Mouse (Mus musculus): ENCODE data around the gene Topors. TPM values are rescaled to one million over a fixed set of nuclear protein-coding genes. Genes with fewer than 3 reads are reported as not detected.
"Not testable (repeated sequence)": the region's sequence is repeated elsewhere in the genome, so short reads cannot be mapped to it uniquely, and the experiment has no call there.

Topors gene
- total RNA-seq (2021): 10 to 100 TPM; 16.0 to 17.8 TPM

DNA sequence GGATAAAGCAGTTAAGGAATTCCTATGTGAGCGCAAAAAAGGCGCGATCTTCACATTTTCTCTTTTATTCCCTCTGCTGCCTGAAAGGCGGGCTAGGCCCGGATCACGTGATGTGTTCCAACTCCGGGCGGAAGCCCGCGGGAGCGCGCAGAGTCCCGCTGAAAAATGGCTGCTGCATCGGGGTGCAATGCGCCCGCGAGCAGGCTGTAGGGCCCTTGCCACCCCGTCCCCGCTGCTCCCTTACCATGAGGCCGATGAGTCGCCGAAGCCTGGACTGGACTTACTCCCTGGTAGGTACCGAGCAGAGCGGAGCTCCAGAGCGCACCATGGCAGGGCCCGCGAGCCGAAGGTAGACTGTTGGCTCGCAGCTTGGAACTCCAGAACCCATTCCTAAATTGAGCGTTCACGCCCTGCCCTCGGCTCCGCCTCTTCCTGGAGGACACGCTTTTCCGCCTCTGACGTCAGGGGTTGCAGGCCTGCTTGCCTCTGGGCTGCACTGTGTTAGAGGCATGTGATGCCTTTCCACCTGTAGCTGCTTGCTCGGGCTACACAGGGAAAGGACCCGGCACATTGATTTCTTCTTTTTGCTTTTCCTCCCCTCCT, at the start of gene Topors, which contains the start of gene Smim27:
Gene Topors (minus strand): TSS at position 421 of the 603 bp plus-strand sequence.
Gene Smim27 (plus strand): TSS at position 150 of the 603 bp plus-strand sequence.
- intact Hi-C loops (cut with DNase I): loop anchor here (5.0 kb wide), 1 partner anchor 87 kb away; no protein-coding TSS in a partner anchor

GRCm38 (mm10) chr4:40317404-40317803, 47.8 kb upstream of the Topors start:
- intact Hi-C loops (cut with DNase I): loop anchor here (10.0 kb wide), 1 partner anchor 197 kb away; no protein-coding TSS in a partner anchor
- DNase-seq (ENCODE audit: extremely low spot score in 1 of 2, low spot score in 2 of 2): no peak

More for the DNA sequence above, at the start of gene Topors, which contains the start of gene Smim27:
- peak; percentile 91 to 97 for DNase-seq (ENCODE audit: extremely low spot score in 1 of 2, low spot score in 2 of 2)

DNA sequence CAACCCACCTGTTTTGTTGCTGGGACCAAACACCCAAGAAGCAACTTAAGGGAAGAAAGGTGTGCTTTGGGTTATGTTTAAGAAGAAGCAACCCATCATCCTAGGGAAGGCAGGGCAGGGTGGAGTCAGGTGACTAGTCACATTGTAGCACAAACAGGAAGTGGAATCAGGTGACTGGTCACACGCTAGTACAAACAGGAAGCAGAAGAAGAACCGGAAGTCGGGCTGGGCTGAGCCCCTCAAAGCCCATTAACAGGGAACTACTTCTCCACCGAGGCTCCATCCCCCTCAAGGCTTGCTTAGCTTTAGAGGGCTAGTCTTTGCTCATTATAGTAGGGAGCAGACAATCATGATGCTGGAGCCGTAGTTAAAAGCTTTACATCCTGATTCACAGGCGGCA, 43.4 kb upstream of the Topors start:
- intact Hi-C loops (cut with DNase I): loop anchor here (10.0 kb wide), 1 partner anchor 202 kb away; no protein-coding TSS in a partner anchor
- DNase-seq (ENCODE audit: extremely low spot score in 1 of 2, low spot score in 2 of 2): no peak

DNA sequence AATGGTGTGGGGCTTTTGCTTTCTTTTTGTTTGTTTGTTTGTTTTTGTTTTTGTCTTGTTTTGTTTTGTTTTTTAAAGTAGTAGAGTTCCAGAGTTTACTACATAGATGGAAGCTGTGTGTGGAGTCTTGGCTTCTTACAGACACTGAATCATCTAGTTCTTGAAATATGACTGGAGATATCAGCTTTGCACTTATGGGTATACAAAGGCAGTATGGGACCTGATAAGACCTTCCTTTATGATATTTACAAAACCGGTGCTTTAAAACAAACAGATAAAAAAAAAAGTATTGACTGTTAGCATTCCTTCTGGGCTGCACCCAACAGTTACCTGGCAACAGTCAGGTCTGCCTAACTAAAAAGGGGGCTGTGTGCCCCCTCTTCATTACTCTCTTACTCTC, 42.6 kb upstream of the Topors start:
- no peak for DNase-seq (ENCODE audit: extremely low spot score in 1 of 2, low spot score in 2 of 2)

DNA sequence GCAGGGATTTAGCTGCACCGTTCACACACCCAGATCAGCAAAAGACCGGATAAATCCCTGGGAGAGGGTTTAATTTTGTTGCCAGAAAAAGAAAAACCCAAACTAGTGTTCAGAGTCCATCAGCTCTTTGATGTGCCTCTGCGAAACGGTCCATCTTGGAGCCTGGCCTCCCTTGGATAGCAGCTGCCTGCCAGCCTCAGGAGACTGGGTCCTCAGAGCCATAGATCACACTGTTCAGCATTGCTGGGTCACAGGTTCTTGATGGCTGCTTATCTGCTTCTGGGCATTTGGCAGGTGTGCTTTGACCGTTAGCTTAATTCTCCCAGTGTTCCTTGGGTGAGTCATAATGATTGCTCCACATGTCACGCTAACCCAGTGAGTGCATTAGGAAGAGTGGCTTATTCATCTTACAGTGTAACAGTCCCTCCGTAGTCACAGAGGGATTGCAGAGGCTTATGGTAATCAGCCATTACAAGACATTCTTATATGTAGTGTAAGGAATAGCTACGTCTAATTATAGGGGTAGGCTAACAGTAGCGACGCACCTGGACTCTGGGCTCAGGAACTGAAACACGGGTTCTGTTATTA, 41.2 kb upstream of the Topors start:
- intact Hi-C loops (cut with DNase I): loop anchor here (10.0 kb wide), 1 partner anchor 204 kb away; no protein-coding TSS in a partner anchor
- no peak for DNase-seq (ENCODE audit: extremely low spot score in 1 of 2, low spot score in 2 of 2)

More for the DNA sequence above, 42.6 kb upstream of the Topors start:
- intact Hi-C loops (cut with DNase I): loop anchor here (10.0 kb wide), 1 partner anchor 203 kb away; no protein-coding TSS in a partner anchor

- DNase-seq (ENCODE audit: extremely low spot score in 1 of 2, low spot score in 2 of 2): no peak
Measured at GRCm38 (mm10) chr4:40309682-40310081, 40.0 kb upstream of the Topors start.

DNA sequence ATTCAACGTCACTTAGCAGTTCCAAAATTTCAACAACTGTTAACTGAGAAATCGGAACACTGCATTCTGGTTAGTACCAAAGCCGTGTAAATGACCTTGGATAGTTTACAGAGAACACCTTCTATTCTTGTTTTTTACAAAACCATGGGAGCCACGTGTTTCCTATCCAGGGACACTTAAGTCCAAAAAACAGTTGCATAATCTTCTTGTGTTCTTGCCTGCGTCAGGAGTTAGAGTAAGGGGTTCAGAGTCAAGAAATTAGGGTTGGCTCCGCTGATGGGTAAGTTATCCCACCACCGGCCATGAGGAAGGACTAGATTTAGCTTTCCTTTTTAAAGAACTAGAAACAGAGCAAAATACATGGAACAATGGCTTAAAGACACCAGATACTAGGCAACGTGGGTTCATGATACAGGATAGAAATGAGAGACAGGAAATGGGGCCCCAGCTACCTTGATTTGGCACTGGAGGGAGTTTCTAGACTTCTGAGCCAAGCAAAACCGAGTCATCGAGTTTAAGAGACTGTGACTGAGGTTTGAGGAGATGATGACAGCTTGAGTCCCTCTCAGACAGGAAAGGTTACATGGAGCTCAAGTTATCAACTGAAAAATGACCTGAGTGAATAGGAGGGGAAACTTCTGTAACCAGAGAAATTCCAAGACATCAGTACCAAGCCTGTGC, 32.9 kb upstream of the Topors start:
- intact Hi-C loops (cut with DNase I): no loop called here

More at GRCm38 (mm10) chr4:40309682-40310081, 40.0 kb upstream of the Topors start:
- intact Hi-C loops (cut with DNase I): loop anchor here (10.0 kb wide), 1 partner anchor 205 kb away; no protein-coding TSS in a partner anchor

DNA sequence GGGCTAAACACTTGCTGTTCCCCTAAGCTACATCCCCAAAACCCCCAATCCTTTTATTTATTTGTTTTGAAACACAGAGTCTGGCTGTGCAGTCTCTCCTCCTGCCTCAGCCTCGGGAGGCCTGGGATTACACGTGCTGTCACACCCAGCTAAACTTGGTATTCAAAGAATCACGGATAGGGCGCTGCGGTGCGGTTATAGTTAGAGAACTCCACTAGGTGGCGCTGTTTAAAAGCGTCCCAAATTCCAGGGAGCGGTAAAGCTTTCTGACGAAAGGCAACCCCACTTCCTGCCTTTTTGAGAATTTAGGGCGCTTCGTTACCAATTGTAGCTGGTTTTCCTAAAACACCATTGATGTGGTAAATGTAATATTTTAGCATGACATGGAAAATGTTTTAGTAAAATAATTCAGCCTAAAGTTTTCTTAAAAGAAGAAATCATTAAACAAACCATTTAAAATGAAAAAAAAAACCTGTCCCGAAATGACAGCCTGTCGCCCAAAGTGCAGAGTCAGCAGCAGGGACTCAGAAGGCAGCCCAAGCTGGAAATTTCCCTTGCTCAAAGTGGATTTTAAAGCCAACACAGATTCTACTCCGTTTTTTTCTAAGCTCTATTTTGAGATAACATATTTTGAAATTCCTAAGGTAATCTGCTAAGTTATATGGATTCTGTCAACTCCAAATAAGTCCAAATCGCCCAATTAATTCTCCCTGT, 31.6 kb upstream of the Topors start:
- DNase-seq (ENCODE audit: extremely low spot score in 1 of 2, low spot score in 2 of 2): peak; percentile 71 to 80
- intact Hi-C loops (cut with DNase I): loop anchor here (2.0 kb wide), 1 partner anchor 380 kb away; no protein-coding TSS in a partner anchor

More for the DNA sequence above, 32.9 kb upstream of the Topors start:
- DNase-seq (ENCODE audit: extremely low spot score in 1 of 2, low spot score in 2 of 2): no peak

DNA sequence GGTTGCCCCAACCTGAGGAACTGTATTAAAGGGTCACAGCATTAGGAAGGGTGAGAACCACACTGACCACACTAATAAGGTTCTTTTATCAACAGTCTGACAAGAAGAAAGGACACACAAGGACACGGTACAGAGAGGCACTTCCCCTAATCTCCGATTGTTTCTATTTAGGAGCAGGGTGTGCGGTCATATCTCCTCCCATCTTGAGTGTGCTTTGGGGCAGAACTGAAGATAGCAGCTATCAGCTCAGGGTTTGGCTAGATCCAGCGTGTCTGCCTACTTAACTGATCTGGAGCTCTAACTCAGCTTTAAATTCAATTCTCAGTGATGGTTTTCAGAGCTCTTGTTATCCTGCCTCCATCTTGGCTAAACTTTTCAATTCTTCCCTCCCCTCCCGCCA, 29.5 kb upstream of the Topors start:
- intact Hi-C loops (cut with DNase I): no loop called here
- no peak for DNase-seq (ENCODE audit: extremely low spot score in 1 of 2, low spot score in 2 of 2)

DNA sequence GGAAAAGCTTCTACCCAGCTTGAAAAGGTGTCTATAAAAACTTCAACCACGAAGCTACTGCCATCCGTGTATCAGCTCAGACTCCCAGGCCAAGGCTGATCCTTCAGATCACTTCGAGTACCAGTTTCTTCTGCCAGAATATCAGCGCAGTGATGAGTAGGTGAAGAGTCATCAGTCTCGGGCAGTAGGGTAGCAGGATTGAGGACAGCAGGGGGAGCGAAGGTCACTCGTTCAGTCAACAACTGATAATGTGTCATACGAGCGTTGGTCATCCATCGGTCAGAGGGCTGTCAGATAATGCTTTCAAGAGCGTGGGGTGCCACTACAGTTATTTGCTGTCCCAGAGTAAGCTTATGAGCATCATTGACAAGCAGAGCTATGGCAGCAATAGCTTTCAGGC, 21.9 kb upstream of the Topors start:
- intact Hi-C loops (cut with DNase I); DNase-seq (ENCODE audit: extremely low spot score in 1 of 2, low spot score in 2 of 2): not testable (repeated sequence)

DNA sequence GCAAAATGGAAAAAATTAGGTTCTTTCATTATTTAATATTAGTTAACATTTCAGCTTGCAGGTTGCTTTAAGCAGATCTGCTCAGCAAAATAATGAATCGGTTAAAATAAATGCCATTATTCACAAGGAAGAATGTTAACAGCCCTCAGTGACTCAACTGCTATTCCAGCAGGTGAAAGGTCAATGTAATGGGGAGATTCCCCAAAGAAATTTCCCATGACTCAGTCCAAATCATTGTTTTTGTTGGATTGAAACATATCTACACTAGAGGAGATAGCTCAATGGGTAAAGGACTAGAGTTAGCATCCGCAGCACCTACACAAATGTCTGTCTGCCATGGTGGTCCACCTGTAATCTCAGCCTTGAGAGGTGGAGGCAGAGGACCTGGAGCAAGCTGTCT, 19.4 kb upstream of the Topors start:
- no peak for DNase-seq (ENCODE audit: extremely low spot score in 1 of 2, low spot score in 2 of 2)
- intact Hi-C loops (cut with DNase I): no loop called here

DNA sequence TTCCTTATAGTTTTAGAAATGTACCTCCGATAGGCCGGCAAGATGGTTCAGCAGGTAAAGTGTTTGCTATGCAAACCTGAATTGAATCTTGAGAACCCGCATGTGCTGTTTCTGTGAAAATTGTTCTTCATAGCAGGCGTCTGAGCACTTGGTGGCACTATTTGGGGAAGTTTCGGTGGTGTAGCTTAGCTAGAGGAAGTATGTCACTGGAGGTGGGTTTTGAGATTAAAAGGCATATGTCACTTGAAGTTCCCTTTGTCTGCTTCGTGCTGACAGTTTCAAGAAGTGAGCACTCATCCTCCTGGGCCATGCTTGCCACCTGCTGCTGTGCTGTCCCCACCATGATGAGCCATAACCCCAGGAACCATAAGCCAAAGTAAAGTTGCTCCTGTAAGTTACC, 17.8 kb upstream of the Topors start:
- no peak for DNase-seq (ENCODE audit: extremely low spot score in 1 of 2, low spot score in 2 of 2)
- intact Hi-C loops (cut with DNase I): no loop called here

GRCm38 (mm10) chr4:40285582-40285981, 15.9 kb upstream of the Topors start:
- DNase-seq (ENCODE audit: extremely low spot score in 1 of 2, low spot score in 2 of 2): peak; percentile 40 to 61

DNA sequence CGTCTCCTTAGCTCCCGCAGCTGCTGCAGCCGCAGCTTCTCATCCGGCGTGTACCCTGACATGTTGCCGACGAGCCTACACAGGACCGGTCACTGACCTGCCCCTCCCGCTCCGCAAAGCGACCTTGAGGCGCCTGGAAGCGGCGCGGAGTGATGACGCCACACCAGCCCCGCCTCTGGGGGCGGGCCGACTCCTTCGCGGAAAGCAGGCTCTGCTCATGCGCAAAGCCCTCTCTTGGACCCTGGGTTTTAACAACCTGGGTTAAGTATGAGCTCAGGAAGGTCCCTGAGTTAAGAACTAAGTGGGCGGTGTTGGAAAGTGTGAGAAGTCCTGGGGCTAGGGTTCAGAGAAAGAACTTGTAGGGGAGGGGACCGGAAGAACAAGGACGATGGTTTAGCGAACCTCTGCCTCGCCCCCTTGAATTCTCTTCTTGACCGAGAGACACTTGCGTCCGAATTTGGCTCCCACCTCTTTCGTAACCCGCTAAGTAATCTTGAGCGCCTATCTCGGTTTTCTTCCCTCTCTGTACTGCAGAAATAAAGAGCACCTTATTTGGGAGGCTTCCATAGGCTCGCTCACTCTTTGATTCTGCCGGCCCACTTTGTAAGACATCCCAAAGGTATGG, 9.7 kb upstream of the Topors start, which contains the start of gene Ndufb6:
Gene Ndufb6 (minus strand): TSS at position 146 of the 625 bp plus-strand sequence.
- DNase-seq (ENCODE audit: extremely low spot score in 1 of 2, low spot score in 2 of 2): peak; percentile 90 to 97
- intact Hi-C loops (cut with DNase I): no loop called here

More at GRCm38 (mm10) chr4:40285582-40285981, 15.9 kb upstream of the Topors start:
- intact Hi-C loops (cut with DNase I): loop anchor here (2.0 kb wide), 1 partner anchor 149 kb away; no protein-coding TSS in a partner anchor

- intact Hi-C loops (cut with DNase I): no loop called here
- DNase-seq (ENCODE audit: extremely low spot score in 1 of 2, low spot score in 2 of 2): no peak
Measured at GRCm38 (mm10) chr4:40278880-40279275, 9.2 kb upstream of the Topors start.

- DNase-seq (ENCODE audit: extremely low spot score in 1 of 2, low spot score in 2 of 2): peak; percentile 24 to 39
- intact Hi-C loops (cut with DNase I): loop anchor here (5.0 kb wide), 1 partner anchor 87 kb away; no protein-coding TSS in a partner anchor
Measured at GRCm38 (mm10) chr4:40268835-40269234, 815 bp downstream of the Topors start.

- DNase-seq (ENCODE audit: extremely low spot score in 1 of 2, low spot score in 2 of 2): peak; percentile 91 to 96
- intact Hi-C loops (cut with DNase I): loop anchor here (5.0 kb wide), 1 partner anchor 86 kb away; no protein-coding TSS in a partner anchor
Measured at GRCm38 (mm10) chr4:40268204-40268813, 1.3 kb downstream of the Topors start.

Data from left cerebral cortex, postnatal 10 days (tissue).